Mouse (Mus musculus) cortical plate, adult 2 months (tissue): Measurements from ENCODE around the gene Arpc2.

Experiments used
- CTCF ChIP-seq: fragments of 200-500 bp; IDR thresholded peaks from 2 replicates; pipeline ENCODE4 v1.5.1; 2011; ENCODE audit warnings: mild to moderate bottlenecking, control low read depth, low read length; ENCODE audit not compliant: insufficient read depth; ENCODE audit errors: extremely low read depth
- POLR2A ChIP-seq: fragments of 200-500 bp; IDR thresholded peaks from 2 replicates; pipeline ENCODE4 v1.6.1; 2011; ENCODE audit warnings: mild to moderate bottlenecking, low read length, control low read depth; ENCODE audit not compliant: insufficient read depth; ENCODE audit errors: extremely low read depth

DNA sequence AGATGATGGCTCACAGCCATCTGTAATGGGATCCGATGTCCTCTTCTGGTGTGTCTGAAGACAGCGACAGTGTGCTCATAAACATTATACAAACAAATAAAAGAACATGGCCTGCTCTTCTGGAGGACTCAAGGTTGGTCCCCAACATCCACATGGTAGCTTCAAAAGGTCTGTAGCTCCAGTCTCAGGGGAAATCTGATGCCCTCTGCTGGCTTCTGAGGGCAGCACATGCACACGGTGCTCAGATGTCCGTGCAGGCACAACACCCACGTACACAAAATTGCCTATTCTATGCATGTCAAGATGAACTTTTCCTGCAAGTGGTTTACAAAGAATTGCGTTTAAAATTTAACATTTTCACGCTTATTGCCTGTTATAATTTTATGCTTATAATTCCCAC lies 39.9 kb upstream of the Arpc2 start:
- TF ChIP-seq CTCF (peak; percentile 51), POLR2A (no peak)
